Mouse (Mus musculus) ES-E14 (cell line): ENCODE data around the gene Msl3l2.

Source experiments
- HCFC1 ChIP-seq: IDR thresholded peaks from 2 replicates; pipeline ENCODE4 v1.6.1; 2012; ENCODE audit warnings: low read length, inconsistent platforms, borderline replicate concordance; ENCODE audit not compliant: insufficient read depth
- MAFK ChIP-seq: IDR thresholded peaks from 2 replicates; pipeline ENCODE4 v1.6.1; 2014; ENCODE audit warnings: mild to moderate bottlenecking, low read depth, low read length, inconsistent platforms; ENCODE audit not compliant: insufficient read depth
- ZC3H11A ChIP-seq: IDR thresholded peaks from 2 replicates; pipeline ENCODE4 v1.6.1; 2012; ENCODE audit warnings: low read depth, mild to moderate bottlenecking, inconsistent platforms, low read length, borderline replicate concordance
- ZNF384 ChIP-seq: IDR thresholded peaks from 2 replicates; pipeline ENCODE4 v1.6.1; 2012; ENCODE audit warnings: low read depth, low read length, inconsistent platforms

- no peak for TF ChIP-seq ZNF384
- TF ChIP-seq MAFK = no peak
- no peak for TF ChIP-seq ZC3H11A
- no peak for TF ChIP-seq HCFC1
These were observed 42.2 kb downstream of the Msl3l2 start for GRCm38 (mm10) chr10:56148920-56149319.
